Mouse (Mus musculus) brain, embryonic 14.5 days (tissue): ENCODE measurements around the gene Maats1.

Source experiments
- CTCF ChIP-seq: fragments of 200-500 bp; IDR thresholded peaks from 2 replicates; pipeline ENCODE4 v1.5.1; 2012; ENCODE audit warnings: inconsistent platforms, mild to moderate bottlenecking, moderate library complexity, borderline replicate concordance; ENCODE audit not compliant: insufficient read depth, insufficient read length; ENCODE audit errors: extremely low read depth
- POLR2A ChIP-seq: fragments of 200-500 bp; IDR thresholded peaks from 2 replicates; pipeline ENCODE4 v1.6.1; 2012; ENCODE audit warnings: mild to moderate bottlenecking, inconsistent platforms, borderline replicate concordance; ENCODE audit not compliant: poor library complexity, insufficient read depth, insufficient read length, severe bottlenecking; ENCODE audit errors: extremely low read depth

DNA sequence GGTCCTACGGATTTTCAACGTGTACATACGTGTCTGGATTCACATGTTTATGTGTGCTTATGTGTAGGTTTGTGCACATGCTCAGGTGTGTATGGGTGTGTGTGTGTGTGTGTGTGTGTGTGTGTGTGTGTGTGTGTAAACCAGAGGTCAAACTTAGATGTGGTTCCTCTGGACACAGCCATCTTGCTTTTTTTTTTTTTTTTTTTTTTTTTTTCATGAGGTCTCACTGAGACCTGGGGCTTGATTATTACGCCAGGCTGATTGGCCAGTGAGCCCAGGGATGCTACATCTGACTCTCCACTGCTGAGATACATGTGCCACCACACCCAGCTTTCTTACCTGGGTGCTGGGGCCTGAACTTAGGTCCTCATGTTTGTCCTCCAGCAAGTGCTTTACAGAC, 22.9 kb downstream of the Maats1 start:
- TF ChIP-seq CTCF (no peak), POLR2A (no peak)
